Mouse (Mus musculus) embryonic fibroblast, embryonic 13.5 days (primary cell): ENCODE measurements at regions not wholly inside any gene's neighbourhood (a gene's known extent, or its start where the extent isn't known, plus 50 kb on each side); places are given as distances from the start of the nearest gene placed in this dataset.

Source experiments
- CTCF ChIP-seq: IDR thresholded peaks from 2 replicates; pipeline ENCODE4 v1.5.1; 2011; ENCODE audit warnings: mild to moderate bottlenecking, control low read depth, low read length, moderate library complexity, borderline replicate concordance; ENCODE audit not compliant: insufficient read depth
- POLR2A ChIP-seq: IDR thresholded peaks from 2 replicates; pipeline ENCODE4 v1.6.1; 2011; ENCODE audit warnings: low read depth, mild to moderate bottlenecking, control low read depth, low read length, moderate library complexity

GRCm38 (mm10) chr4:153160115-153160514 lies 322.5 kb downstream of the Ajap1 start:
- TF ChIP-seq CTCF (no peak), POLR2A (no peak)
